Mouse (Mus musculus) lung, adult 2 months (tissue): ENCODE results near the gene Glb1l2.

Experiments
- CTCF ChIP-seq: fragments of 200-500 bp; IDR thresholded peaks from 2 replicates; pipeline ENCODE4 v1.5.1; 2011; ENCODE audit warnings: mild to moderate bottlenecking, low read length, control low read depth; ENCODE audit not compliant: insufficient read depth
- POLR2A ChIP-seq: fragments of 200-500 bp; IDR thresholded peaks from 2 replicates; pipeline ENCODE4 v1.6.1; 2011; ENCODE audit warnings: low read depth, mild to moderate bottlenecking, control low read depth, low read length, borderline replicate concordance; ENCODE audit errors: extremely low read depth

- TF ChIP-seq CTCF (no peak), POLR2A (no peak)
Observed at GRCm38 (mm10) chr9:26728556-26728955, 77.7 kb downstream of the Glb1l2 start.
